Mouse (Mus musculus): Measurements from ENCODE around the gene Mindy4. TPM values are rescaled to one million over a fixed set of nuclear protein-coding genes. Genes with fewer than 3 reads are reported as not detected.
"Not testable (repeated sequence)": the region's sequence is repeated elsewhere in the genome, so short reads cannot be mapped to it uniquely, and the experiment has no call there.

Mindy4 gene
- polyA plus RNA-seq, 1 experiment from 2014 or later = 6.5 TPM

DNA sequence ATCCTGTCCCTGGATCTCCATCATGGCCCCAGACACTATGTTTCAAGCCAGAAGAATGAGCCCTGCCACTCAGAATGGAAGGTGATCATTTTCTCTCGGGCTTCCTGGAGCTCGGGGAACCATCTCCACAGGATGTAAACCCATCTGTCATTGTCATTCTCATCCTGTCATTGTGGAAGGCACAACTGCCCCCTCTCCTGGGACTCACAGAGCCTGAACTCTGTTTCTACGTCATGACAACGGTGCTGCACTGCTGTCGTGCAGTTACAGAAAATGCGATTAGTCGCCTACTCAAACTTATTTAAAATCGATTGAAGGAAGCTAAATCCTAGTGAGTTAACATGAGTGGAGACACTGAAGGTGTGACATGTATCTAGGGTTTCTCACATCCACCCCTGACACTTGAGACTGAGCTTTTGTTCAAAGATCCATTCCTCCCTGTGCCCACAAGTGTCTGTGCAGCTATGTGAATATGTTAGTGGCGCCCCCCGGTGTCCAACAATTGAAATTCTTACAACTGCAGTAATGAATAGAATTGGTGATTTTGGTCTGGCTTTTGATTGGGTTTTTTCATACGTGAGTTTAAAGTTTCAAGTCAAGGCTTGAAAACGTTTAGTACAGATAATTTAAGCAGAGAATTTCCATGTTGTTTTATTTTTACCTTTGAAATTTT lies 26.0 kb upstream of the Mindy4 start:
- Histone ChIP-seq H3K9ac (no peak overlapping the region), H3K4me2 (replicated peaks) (no peak overlapping the region), H3K4me3 (replicated peaks) (no peak overlapping the region), H3K27ac (no peak overlapping the region), H3K9me3 (no peaks in the 10 kb centered on the region), H3K27me3 (replicated peaks) (no peaks in the 10 kb centered on the region), H3K4me1 (replicated peaks) (no peaks in the 10 kb centered on the region), H3K36me3 (no peaks in the 10 kb centered on the region)
- WGBS = 47% methylated on average over 12 of the region's 12 CpGs
- ATAC-seq = no peak

DNA sequence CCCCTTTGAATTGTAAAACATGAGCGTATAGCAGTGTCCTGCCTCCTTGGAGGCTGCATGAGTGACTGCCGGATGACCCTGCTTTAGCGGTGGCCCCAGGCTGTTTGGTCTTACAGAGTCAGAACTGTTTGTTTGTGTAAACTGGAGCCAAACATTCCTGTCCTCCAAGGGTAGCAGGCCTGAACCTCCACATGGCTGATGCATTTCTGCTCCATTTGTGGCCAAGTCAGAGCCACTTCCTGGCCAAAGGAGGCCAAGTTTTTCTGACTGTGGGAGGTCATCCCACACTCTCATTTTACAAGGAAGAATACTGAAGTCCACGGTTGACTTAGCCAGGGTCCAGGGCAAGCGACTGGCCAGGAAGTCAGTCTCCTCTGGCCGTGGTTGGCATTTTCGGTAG lies 23.6 kb upstream of the Mindy4 start:
- 77% methylated on average over 7 of the region's 7 CpGs for WGBS
- H3K4me1 ChIP-seq (replicated peaks) = no peaks in the 10 kb centered on the region
- no peak overlapping the region for H3K4me2 ChIP-seq (replicated peaks)
- H3K36me3 ChIP-seq = no peaks in the 10 kb centered on the region
- no peak for ATAC-seq
- H3K27me3 ChIP-seq (replicated peaks) = no peaks in the 10 kb centered on the region
- H3K4me3 ChIP-seq (replicated peaks) = no peak overlapping the region
- no peak overlapping the region for H3K27ac ChIP-seq
- H3K9me3 ChIP-seq = no peaks in the 10 kb centered on the region
- no peak overlapping the region for H3K9ac ChIP-seq

DNA sequence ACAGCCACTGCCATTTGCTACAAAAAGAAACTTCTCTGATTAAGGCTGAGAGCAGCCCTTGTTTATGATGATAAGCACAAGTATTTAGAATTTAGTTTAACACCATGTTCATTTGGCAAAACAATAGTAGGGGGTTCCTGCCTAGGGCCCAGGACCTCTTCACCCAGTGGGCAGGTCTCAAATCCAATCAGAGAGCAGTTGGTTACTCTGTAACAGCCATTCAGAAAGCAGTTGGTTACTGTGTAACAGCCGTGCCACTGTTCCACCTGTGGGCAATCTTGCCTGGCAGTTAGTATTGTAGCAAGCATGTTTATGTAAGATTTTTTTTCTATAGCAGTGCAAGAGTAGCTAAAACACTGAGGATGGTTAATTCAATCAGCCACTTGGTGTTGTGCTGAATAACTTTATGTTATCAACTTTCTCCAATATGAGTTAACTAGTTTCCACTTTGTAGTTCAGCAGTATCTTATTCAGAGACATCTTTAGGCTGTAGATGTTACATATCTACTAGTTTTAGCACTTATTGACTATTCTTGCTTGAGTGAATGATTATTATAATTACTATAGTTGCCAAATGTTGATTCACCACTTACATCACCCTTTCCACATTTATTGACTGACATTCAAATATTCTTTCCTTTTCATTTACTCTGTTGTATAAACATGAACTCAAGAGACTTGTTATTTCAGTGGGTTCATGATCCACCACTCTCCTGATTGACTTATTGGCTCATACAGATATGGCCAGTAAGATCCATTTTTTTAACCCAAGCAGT lies 20.3 kb upstream of the Mindy4 start:
- Histone ChIP-seq H3K9me3 (no peaks in the 10 kb centered on the region), H3K4me1 (replicated peaks) (no peaks in the 10 kb centered on the region), H3K27me3 (replicated peaks) (no peaks in the 10 kb centered on the region), H3K36me3 (no peaks in the 10 kb centered on the region), H3K9ac (no peak overlapping the region), H3K4me3 (replicated peaks) (no peak overlapping the region), H3K4me2 (replicated peaks) (no peak overlapping the region), H3K27ac (no peak overlapping the region)
- no peak for ATAC-seq
- 78% methylated on average over 1 of the region's 1 CpGs for WGBS

DNA sequence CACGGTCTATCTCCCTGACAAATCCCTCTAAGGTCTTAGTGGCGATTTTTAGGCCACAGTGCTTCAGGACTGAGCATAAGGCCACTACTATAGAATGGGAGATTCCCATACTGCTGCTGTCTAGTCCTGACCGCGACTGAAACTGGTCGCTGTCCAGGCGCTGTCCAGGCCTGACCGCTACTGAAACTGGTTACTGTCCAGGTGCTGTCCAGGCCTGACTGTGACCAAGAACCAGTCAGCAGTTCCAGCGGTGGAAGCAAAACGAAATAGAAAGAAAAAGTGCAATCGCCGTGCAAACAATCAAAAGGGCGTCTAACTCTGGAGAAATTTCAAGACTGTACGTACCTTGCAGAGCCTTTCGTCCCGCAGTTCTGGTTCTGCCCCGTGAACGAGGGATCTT lies 15.4 kb upstream of the Mindy4 start:
- H3K27ac ChIP-seq; H3K4me2 ChIP-seq (replicated peaks); H3K27me3 ChIP-seq (replicated peaks); H3K9me3 ChIP-seq; H3K4me1 ChIP-seq (replicated peaks); H3K9ac ChIP-seq; H3K4me3 ChIP-seq (replicated peaks); ATAC-seq; H3K36me3 ChIP-seq: not testable (repeated sequence)
- 93% methylated on average over 17 of the region's 17 CpGs for WGBS

DNA sequence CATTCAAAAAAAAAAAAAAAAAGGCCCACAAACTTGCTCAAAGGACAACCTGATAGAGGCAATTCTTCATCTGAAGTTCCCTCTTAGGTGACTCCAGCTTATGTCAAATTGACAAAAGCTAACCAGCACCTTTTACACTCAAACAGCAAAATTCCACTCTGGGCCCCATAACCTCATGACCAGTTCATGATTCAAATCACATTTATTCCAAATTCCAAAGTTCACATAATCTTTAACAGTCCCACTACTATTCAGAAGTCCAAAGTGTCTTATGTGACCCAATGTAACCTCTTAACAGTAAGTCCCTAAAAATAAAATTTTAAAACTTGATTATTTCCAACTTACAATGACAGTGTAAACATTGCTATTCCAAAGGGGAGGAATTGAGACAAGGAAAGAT lies 13.8 kb upstream of the Mindy4 start:
- no peaks in the 10 kb centered on the region for H3K36me3 ChIP-seq
- no peak overlapping the region for H3K4me3 ChIP-seq (replicated peaks)
- H3K9me3 ChIP-seq = no peaks in the 10 kb centered on the region
- H3K4me1 ChIP-seq (replicated peaks) = no peaks in the 10 kb centered on the region
- no peak overlapping the region for H3K27ac ChIP-seq
- H3K4me2 ChIP-seq (replicated peaks) = no peak overlapping the region
- H3K9ac ChIP-seq = no peak overlapping the region
- H3K27me3 ChIP-seq (replicated peaks) = no peaks in the 10 kb centered on the region
- no peak for ATAC-seq

DNA sequence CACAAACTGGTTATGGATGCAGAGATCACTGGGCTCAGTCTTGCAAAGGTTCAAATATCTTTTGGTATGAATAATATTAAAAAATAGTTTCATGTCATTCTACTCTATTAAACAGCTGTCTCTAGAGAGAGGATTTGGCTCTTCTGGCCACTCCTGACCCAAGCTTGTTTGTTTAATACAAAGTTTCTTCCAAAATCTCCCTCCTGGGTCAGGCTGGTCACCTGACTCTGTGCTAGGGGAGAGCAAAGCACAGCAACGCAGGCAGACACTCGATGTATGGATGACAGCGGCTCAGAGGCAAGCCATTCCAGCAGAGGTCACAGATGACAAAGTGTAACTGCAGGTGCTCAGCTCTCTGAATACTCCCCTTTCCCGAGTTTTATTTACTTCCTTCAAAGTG lies 11.6 kb upstream of the Mindy4 start:
- Histone ChIP-seq H3K4me3 (replicated peaks) (no peak overlapping the region), H3K27me3 (replicated peaks) (no peaks in the 10 kb centered on the region), H3K36me3 (no peaks in the 10 kb centered on the region), H3K4me2 (replicated peaks) (no peak overlapping the region), H3K4me1 (replicated peaks) (no peaks in the 10 kb centered on the region), H3K9ac (no peak overlapping the region), H3K27ac (no peak overlapping the region), H3K9me3 (no peaks in the 10 kb centered on the region)
- ATAC-seq = no peak
- WGBS = 59% methylated on average over 4 of the region's 4 CpGs

DNA sequence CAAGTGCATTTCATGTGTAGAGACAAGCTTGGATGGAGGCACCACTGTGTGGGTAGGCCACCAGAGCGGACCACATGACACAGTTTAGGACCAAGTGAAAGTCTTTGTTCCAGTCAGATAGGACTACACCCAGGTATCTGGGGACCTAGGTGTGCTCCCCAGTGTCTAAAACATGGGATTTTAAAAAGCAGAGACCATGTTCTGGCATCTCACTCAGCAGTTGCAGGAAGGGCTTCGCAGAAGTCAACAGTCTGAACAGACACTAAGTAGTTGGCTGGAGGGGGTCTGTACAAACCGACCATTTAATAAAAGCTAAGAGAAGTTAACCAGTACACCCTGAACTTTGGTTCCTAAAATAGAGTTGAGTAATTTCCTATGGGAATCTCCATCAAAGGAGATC lies 10.0 kb upstream of the Mindy4 start:
- H3K4me3 ChIP-seq (replicated peaks) = no peak overlapping the region
- H3K27ac ChIP-seq = no peak overlapping the region
- 90% methylated on average over 3 of the region's 3 CpGs for WGBS
- H3K9me3 ChIP-seq = no peaks in the 10 kb centered on the region
- H3K27me3 ChIP-seq (replicated peaks) = no peaks in the 10 kb centered on the region
- no peak overlapping the region for H3K4me2 ChIP-seq (replicated peaks)
- no peak overlapping the region for H3K9ac ChIP-seq
- no peaks in the 10 kb centered on the region for H3K4me1 ChIP-seq (replicated peaks)
- ATAC-seq = no peak
- no peaks in the 10 kb centered on the region for H3K36me3 ChIP-seq

DNA sequence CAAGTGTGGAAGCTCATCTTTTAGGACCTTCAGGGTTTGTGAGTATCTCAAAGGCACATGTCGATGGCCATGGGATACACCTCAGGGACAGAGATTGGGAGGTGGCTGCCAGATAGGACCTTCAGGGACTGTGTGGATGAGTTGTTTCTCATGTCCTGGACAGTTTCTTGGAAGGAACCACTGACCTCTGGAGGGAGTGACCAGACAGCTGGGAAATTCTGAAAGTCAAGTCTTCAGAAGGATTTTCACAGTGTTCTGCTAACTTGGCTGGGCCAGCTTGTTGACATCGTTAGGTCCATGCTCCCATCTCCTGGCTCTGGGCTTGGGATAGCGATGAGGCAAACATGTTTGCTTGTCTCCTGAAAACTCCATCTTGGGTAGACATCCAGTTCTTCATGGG lies 4.1 kb upstream of the Mindy4 start:
- H3K27me3 ChIP-seq (replicated peaks) = no peaks in the 10 kb centered on the region
- H3K9ac ChIP-seq = no peak overlapping the region
- no peaks in the 10 kb centered on the region for H3K36me3 ChIP-seq
- H3K27ac ChIP-seq = no peak overlapping the region
- H3K4me3 ChIP-seq (replicated peaks) = no peak overlapping the region
- WGBS = 86% methylated on average over 3 of the region's 3 CpGs
- H3K4me1 ChIP-seq (replicated peaks) = peaks cover 4% of the 10 kb centered on the region; the same call in 1 of the 2 replicates
- H3K4me2 ChIP-seq (replicated peaks) = no peak overlapping the region
- no peaks in the 10 kb centered on the region for H3K9me3 ChIP-seq
- no peak for ATAC-seq

DNA sequence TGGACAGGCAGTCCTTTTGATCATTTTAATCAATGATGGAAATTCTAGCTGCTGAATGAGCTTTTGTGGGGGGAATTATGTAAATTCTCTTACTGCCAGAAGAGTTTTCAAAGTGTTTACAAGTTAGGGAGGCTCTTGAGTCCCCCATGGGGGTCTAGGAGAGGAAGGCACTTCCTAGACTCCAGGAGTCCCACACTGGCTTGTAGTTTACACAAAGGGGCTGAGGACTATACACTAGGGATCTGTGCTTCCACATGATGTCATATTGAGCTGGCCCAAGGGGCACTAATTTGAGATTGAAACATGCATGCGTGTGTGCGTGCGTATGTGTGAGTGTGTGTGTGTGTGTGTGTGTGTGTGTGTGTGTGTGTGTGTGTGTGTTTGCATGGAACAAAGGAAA lies 748 bp downstream of the Mindy4 start:
- no peaks in the 10 kb centered on the region for H3K36me3 ChIP-seq
- H3K9ac ChIP-seq = peak overlapping the region; percentile 31; the same call in 1 of the 2 replicates
- peak; percentile 48 for ATAC-seq
- peak overlapping the region; percentile 29; the same call in 1 of the 2 replicates for H3K27ac ChIP-seq
- H3K4me1 ChIP-seq (replicated peaks) = peaks cover 6% of the 10 kb centered on the region; the same call in 1 of the 2 replicates
- peak overlapping the region; percentile 66 for H3K4me2 ChIP-seq (replicated peaks)
- H3K27me3 ChIP-seq (replicated peaks) = no peaks in the 10 kb centered on the region
- WGBS = 68% methylated on average over 3 of the region's 3 CpGs
- peak overlapping the region; percentile 47 for H3K4me3 ChIP-seq (replicated peaks)
- H3K9me3 ChIP-seq = no peaks in the 10 kb centered on the region

DNA sequence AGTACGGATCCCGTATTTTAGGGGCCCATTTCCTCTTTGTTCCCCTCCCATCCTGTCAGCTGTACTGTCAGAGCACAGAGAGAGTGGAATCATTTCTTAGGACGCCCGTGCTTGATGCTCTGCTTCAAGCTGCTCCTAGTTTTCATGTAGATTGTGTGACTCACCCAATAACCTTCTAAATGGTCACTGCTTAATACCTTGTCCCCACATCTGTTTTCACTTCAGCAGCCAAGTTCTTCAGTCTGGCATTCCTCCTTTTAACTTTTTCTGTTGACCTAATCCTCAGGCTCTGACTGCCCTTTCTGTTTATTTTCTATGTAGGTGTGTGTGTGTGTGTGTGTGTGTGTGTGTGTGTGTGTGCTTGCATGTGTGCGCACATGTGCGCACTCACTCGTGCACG lies 4.6 kb downstream of the Mindy4 start:
- no peak overlapping the region for H3K4me2 ChIP-seq (replicated peaks)

DNA sequence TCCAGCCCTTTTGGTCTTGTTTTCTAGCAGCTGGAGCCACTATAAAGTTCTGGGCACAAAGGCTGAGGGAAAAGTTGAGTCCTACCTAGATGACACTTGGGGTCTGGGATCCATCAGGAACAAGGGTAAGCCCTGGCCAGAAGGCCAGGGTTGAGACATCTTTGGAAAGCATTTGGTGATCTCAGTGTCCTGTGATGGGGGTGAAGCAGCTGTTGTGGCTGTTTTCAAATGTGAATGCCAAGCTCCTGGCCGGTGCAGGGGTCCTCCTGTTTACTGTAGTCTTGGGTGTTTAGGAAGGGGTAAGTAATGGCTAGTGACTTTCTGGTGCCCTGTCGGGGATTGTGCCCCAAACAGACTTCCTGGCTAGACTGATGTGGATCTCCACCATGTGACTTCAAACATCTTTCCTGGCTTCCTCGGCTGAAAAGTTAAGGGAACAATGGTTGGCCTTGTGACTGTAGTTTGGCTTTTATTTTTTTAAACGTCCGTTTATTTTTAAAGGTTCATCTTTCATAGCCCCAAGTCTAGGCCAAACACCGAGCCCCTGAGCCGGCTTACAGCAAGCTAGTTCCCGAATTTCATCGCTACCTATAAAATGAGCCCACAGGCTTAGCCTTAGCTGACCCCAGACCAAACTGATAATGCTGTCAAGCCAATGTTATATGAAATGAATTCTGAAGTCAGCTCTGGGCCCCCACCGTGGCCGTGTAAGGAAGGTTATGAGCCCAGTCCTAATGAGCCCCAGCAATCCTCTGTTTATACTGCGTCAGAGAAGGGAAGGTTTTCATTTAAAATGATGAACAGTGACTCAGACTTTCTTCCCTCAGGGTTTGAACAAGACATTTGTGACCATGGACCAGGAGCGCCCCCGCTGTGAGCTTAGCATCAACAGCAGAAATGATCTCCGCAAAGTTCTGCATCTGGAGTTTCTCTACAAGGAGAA lies 7.5 kb downstream of the Mindy4 start:
- Histone ChIP-seq H3K36me3 (no peaks in the 10 kb centered on the region), H3K4me3 (replicated peaks) (no peak overlapping the region), H3K9ac (no peak overlapping the region), H3K27me3 (replicated peaks) (no peaks in the 10 kb centered on the region), H3K4me2 (replicated peaks) (no peak overlapping the region), H3K9me3 (no peaks in the 10 kb centered on the region), H3K27ac (no peak overlapping the region), H3K4me1 (replicated peaks) (no peaks in the 10 kb centered on the region)
- WGBS = 60% methylated on average over 15 of the region's 15 CpGs
- ATAC-seq = no peak

More for the DNA sequence above, 4.6 kb downstream of the Mindy4 start:
- Histone ChIP-seq H3K36me3 (no peaks in the 10 kb centered on the region), H3K27ac (no peak overlapping the region), H3K4me1 (replicated peaks) (peaks cover 4% of the 10 kb centered on the region; the same call in 1 of the 2 replicates), H3K9me3 (no peaks in the 10 kb centered on the region), H3K9ac (no peak overlapping the region), H3K27me3 (replicated peaks) (no peaks in the 10 kb centered on the region), H3K4me3 (replicated peaks) (no peak overlapping the region)
- no peak for ATAC-seq
- WGBS = 91% methylated on average over 8 of the region's 8 CpGs

DNA sequence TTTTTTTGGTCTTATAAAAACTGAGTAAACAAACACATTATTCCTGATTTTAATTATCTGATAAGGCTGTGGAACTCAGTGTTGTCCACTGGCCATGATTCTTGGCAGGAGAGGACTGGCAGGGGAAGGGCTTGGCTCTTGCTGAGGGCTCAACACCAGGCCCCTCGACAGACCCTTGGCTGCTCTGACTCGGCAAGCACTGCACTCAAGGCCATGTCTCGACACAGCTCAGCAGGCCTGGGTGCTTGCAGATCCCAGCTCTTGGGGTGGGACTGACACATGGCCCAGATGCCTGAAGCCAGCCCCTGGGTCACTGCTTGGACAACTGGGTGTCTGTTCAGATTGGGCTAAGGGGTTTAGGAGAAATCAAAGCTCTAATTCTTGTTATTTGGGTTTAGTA lies 11.4 kb downstream of the Mindy4 start:
- Histone ChIP-seq H3K9ac (no peak overlapping the region), H3K9me3 (no peaks in the 10 kb centered on the region)
- WGBS = 63% methylated on average over 3 of the region's 3 CpGs

More for the DNA sequence above, 11.4 kb downstream of the Mindy4 start:
- Histone ChIP-seq H3K4me3 (replicated peaks) (no peak overlapping the region), H3K4me2 (replicated peaks) (no peak overlapping the region), H3K27ac (no peak overlapping the region), H3K36me3 (no peaks in the 10 kb centered on the region), H3K27me3 (replicated peaks) (no peaks in the 10 kb centered on the region), H3K4me1 (replicated peaks) (no peaks in the 10 kb centered on the region)
- ATAC-seq = no peak
